Mouse (Mus musculus) left cerebral cortex, postnatal 25 days (tissue): ENCODE results near the gene Acap1. TPM values are rescaled to one million over a fixed set of nuclear protein-coding genes. Genes with fewer than 3 reads are reported as not detected.
A peak's percentile ranks its signal among the peaks of the same experiment; 100 is the strongest.

Experiments
- DNase-seq, 2 experiments: peaks; one replicate each; pipeline ENCODE4 v3.0.0; 2022; ENCODE audit warnings: low spot score in 2 of 2, mixed read lengths in 1 of 2
- intact Hi-C: fragments of 180-260 bp; cut with DNase I; formaldehyde crosslinking; loops from one replicate; pipeline ENCODE4 v1.15.1; 2025
- total RNA-seq, 2 experiments: library from RNA; stranded (reverse); gene quantifications; 2 replicates each; pipeline ENCODE4 v1.2.3; 2021

Acap1 gene
- total RNA-seq, 2 experiments from 2014 or later = not detected

DNA sequence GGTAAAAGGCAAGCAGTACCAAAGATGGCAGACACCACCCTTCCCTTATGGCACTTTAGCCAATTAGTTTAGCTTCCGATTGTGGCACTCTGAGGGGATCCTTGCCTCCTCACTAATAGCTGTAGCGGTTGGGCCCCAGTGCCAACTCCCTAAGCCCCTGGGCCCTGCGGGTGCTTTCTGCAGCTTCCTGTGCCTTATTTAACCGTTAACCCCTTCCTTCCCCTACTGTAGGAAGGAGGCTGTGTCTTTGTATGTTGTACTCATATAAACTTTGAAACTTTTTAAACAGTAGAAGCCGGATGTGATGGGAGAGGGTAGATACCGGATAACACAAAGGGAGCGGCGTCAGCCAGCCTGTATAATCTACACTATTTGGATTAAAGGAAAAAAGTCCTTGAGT, 44.6 kb downstream of the Acap1 start:
- no peak for DNase-seq
- intact Hi-C loops = no loop called here

DNA sequence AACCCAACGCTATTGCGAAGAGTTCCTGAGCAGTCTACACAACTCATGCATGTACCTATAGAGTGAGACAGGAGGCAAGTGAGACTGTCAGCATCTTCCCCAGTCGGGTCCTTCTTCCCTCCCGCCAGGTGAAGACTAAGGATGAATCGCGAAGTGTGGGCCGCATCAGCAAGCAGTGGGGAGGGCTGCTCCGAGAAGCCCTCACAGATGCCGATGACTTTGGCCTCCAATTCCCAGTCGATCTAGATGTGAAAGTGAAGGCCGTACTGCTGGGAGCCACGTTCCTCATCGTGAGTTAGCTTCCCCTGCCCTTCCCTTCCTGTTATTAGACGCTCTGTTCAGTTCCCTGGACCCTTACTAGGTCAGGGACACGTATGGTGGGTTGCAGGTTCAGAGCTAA, 45.5 kb downstream of the Acap1 start:
- intact Hi-C loops = no loop called here
- DNase-seq = no peak

DNA sequence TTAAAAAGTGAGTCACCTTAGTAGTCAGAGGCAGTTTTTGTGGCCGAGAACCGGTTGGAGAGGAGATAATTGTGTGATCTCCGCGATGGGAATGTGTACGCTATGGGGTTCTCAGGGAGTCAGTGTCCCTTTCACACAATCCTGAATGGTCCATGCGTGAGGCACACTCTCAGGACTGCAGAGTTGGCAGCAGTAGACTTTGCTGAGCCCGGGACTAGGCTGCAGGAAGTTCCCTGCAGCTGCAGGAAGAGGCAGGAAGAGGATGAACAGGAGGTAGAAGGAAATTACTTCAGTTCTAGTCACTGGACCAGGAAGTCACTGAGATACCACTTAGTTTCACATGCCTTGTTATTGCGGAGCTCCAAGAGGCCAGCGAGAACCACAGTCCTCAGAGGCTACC, 46.2 kb downstream of the Acap1 start:
- intact Hi-C loops = no loop called here
- DNase-seq = no peak

DNA sequence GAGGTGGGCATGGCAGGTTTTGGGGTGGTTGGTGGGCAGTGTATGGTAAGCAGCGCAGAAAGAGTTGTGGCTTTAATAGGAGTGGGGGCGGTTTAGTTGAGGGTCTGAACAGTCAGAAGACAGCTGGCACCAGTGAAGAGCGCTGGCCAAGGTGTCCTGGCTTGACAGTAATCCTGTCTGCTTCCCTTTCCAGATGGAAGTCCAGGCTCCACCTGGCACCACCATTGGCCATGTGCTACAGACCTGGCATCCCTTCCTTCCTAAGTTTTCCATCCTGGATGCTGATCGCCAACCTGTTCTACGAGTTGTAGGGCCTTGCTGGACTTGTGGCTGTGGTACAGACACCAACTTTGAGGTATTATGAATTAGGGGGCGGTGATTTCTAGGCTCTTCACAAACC, 47.3 kb downstream of the Acap1 start:
- intact Hi-C loops = no loop called here
- DNase-seq = no peak

DNA sequence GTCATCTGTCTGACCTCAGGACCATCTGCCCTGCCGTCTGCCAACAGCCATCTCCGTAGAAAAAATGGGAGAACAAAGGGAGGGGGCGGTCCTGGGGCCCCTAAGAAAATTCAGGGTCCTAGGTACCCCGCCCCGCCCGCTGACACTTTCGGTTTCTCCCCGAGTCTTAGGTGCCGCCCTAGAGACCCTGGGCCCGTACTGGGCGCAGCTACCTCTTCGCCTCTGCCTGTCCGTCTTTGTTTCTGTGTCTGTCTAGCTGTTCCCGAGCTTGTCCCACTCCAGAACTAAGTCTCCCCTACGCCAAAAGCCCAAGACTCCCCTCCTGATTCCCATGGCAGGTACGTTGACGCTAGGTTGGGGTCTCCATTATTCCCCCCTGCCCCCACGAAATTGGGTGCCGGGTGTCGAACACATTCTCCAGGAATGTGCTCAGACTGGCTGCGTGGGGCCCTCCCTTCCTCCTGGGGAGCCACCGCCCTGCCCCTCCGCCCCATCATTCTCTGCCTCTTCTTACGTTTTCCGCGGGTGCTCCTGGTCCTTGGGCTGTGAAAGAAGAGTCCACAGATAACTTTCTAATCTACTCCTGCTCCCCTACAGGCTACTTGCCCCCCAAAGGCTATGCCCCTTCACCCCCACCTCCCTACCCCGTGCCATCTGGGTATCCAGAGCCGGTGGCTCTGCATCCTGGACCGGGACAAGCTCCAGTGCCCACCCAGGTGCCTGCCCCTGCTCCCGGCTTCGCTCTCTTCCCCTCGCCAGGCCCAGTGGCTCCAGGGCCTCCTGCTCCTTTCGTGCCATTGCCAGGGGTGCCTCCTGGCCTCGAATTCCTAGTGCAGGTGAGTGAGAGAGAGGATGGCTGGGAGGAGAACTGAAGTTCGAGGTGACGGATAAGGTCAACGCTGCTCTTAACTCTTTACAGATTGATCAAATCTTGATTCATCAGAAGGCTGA, 48.3 kb downstream of the Acap1 start:
- intact Hi-C loops = loop anchor here (1.0 kb wide), 1 partner anchor 9 kb away; the partner anchor contains the start of gene Tmem256

DNA sequence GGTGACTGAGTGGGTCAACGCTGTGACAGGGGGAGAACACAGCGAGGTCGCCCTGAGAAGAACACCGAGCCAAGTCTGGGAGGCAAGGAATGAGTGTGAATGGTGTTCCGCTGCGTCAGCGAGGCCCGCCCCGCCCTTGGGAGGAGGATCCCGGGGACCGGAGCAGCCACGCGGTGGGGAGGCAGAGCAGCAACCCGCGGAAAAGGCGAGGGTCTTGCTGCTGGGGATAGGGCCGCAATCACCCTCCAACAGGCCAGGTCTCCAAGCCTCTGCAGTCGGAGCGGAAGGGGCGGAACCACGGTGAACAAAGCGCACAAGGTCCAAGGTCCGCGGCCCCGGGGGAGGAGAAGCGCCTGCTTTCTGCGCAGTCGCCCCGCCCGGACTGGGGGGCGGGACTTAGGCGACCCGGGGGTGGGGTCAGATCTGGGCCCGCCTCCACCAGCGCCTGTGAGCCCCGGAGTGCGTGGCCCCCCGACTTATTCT, 49.1 kb downstream of the Acap1 start, which contains the start of gene Plscr3:
Plscr3 (plus strand) TSS at position 179 of the 483 bp plus-strand sequence.
- peak; percentile 87 to 88 for DNase-seq
- intact Hi-C loops = loop anchor here (1.0 kb wide), 1 partner anchor 8 kb away; the partner anchor contains the start of gene Tmem256

More for the DNA sequence above, 48.3 kb downstream of the Acap1 start:
- no peak for DNase-seq

DNA sequence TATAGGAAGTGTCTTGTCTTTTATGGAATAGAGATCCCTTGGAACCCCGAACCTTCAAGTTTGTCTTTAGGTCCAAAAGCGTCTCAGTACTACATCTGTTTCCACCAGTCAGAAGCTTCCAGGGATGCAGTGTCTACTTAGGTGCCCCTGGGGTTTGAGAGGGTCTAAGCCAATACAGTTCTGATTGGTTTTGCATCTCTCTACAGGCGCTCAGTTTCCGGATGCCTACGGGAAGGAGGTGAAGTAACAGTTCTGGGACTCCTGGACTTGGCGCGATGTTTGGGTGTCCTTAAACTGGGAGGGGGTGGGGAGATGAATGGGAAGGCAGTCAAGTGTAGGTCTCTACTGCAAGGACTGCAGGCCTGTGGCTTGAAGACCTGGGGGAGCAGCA, 56.6 kb downstream of the Acap1 start:
- intact Hi-C loops = loop anchor here (1.0 kb wide), 1 partner anchor 8 kb away; the partner anchor contains the start of gene Plscr3

DNA sequence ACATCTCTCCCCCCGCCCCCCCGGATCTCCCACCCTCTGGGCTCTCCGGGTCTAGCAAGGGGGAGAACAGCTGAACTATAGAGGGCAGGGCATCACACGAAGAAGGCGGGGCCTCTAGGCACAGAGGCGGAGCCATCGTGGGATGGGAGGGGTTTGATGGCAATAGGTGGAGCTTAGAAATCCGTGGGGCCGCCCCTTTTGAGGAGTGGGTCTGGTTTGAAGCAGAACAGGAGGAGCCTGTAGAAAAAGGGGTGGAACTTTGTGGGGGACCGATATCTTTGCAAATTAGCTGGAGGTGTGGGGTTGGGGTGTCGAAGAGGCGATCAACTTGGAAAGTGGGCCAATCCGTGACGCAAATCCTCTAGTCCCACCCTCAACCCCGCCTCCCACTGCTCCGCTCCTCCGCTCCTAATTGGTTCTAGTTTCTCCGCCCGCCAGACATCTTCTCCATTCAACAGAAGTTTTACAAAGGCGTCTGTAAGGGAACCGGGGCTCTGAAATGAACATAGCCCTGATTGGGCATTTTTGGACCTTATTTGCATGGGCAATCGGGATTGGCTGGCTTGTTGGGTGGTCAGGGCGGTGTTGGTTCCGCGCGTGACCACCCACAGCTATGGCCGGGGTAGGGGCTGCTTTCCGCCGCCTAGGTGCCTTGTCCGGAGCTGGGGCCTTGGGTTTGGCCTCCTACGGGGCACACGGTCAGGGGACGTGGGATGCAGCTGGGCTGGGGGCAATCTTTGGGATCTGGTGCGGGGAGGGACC, 57.2 kb downstream of the Acap1 start, which contains the start of gene Tmem256:
Tmem256 (plus strand) TSS at position 563 of the 762 bp plus-strand sequence.
- intact Hi-C loops = loop anchor here (1.0 to 2.0 kb wide), 4 partner anchors 8 to 79 kb away; partner anchors contain the start of genes Plscr3 and Polr2a
- DNase-seq = peak; percentile 96 to 99

More for the DNA sequence above, 56.6 kb downstream of the Acap1 start:
- DNase-seq = no peak

DNA sequence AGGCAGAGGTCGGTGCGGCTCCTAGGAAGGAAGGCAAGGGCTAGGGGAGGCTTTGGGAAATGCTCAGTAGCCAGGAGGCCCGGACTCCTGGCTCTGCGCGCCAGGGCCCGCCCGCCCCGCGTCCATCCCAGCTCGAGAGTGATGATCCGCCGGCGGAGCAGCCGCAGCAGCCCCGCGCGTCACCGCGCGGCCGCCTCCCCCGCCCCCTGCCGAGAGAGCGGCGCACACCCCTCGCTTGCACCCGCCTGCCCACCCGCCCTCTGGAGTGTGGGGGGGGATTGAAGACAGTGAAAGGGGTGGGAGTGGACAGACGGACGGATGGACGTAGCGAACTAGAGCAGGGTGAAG, 57.8 kb downstream of the Acap1 start, which contains the start of gene Nlgn2:
Nlgn2 (minus strand) TSS at position 181 of the 348 bp plus-strand sequence.
- DNase-seq = no peak
- intact Hi-C loops = loop anchor here (2.0 kb wide), 3 partner anchors 35 to 79 kb away; partner anchors contain the start of gene Polr2a

DNA sequence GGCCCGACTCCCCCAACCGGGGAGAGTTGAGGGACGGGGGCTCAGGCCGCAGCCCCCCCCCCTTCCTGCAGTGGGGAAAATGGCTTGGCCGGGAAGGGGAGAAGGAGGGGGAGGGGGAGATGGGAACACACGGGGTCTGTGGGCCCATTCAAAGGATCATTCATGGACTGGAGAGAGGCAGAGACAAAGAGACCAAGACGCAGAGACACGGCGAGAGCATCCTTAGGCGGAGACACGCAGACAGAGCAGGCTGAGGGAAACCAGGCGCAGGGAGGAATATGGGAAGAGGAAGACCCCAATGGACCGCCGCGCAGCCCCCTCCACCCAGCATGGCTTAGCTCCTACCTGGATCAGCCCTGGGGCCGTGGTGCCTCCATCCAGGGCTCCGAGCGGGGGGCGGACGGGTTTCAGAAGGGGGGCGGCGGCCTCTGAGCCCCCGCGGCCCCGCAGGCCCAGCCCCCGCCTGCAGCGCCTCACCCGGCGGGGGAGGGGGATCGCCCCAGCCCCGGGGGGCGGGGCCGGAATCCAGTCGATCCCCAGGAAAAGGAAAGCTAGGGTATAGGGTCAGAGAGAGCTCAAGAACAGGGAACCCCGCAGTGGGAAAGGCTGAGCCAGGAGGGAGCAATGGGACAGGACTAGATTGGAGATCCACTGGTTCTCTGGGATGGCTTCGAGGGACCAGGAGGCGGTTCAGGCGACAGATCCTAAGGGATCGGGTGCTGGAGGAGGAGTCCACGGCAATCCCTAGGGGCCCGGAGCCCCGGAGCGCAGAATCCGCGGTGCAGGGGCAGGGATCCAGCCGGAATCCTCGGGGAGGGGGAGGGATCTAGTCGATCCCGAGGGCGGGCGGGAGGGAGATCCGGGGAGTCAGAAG, 58.4 kb downstream of the Acap1 start:
- DNase-seq = peak; percentile 42 to 43
- intact Hi-C loops = loop anchor here (2.0 kb wide), 3 partner anchors 34 to 78 kb away; partner anchors contain the start of gene Polr2a

DNA sequence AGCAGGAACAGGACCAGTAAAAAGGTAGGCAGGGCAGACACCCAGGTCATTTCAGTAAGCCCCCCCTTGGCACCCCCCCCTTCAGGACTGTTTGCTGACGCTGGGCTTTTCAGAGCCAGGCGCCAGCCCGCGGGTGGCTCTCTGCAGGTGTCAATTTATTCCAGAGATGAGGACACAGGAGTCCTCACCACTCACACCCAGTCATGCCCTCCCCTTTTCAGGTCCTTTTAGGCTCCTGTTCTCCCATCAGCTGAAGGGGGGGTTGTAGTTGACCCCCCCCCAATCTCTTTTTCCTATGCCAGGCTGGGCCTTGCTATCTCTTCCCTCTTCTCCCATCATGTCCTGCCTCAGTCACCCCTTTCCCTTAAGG, 59.4 kb downstream of the Acap1 start:
- intact Hi-C loops = loop anchor here (2.0 kb wide), 3 partner anchors 33 to 77 kb away; partner anchors contain the start of gene Polr2a
- no peak for DNase-seq

DNA sequence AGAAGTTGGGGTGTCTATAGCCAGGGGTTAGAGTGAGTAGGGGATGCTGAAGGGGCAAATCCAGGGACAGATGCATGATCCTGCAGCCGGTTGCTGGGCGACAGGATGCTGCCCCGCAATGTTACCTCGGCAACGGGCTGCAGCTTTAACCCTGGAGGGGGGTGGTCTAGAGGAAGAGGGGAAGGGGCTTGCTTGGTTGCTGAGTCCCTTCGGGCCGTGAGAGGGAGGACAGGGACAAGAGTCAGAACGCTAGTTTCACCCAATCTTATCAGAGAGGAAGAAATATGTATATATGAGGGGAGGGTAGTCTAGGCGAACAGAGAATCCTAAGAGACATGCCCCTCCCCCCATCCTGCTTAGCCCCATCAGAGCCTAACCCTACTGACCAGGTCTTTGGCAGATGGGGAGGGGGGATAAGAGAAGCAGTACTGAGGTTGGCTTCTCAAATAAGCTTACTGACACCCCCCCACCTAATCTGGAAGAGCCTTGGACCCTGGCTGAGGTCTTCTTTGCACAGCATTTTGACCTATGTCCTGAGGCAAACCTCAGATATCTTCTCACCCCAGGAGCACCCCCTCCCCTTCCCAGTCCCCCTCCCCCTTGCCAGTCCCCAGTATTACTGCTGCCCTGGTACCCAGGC, 59.9 kb downstream of the Acap1 start:
- DNase-seq = no peak
- intact Hi-C loops = no loop called here

DNA sequence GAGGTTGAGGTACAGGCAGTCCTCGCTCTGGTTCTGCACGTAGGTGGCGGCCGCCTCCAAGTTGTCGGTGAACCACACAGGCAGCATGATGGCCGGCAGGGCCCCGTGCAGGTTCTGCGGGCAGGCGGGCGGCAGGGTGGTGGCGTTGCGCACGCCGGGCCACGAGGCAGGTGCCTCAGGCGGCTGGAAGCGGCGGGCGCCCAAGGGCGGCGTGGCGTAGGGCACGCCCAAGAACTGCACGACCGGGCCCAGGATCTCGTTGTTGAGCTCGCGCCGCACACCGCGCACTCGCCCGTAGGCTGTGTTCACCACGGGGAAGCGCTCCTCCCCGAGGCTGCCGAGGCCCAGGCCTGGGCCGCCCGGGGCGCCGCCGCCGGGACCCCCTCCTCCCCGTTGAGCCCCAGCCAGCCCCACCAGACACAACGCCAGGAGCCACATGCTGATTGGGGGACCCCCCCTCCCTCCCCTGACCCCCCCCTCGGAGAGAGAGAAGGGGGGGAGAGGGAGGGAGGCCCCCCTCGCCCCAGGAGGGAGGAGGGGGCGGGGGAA, 61.3 kb downstream of the Acap1 start:
- DNase-seq = peak in 1 of 2 experiments; percentile 39
- intact Hi-C loops = no loop called here

DNA sequence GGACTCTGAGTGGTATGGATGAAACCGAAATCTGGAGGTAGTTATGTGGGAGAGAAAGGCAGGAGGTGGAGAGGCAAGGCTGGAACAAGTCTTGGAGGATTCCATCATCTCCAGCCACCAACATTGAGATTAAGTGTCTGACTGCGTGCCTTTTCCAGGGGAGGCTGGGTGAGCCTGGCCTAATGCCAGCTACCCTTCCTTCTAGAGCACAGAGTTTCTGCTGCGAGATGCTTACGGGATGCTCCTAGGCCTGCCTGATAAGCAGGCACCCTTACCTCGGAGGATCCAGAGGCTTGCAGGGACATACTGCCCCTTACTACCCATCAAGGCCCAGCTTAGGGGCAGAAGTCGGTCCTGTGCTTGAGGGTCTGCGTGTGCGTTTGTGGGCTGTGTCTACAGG, 61.8 kb downstream of the Acap1 start:
- intact Hi-C loops = loop anchor here (2.0 kb wide), 1 partner anchor 151 kb away; the partner anchor contains the start of gene Senp3
- DNase-seq = no peak
